Mouse (Mus musculus): ENCODE measurements around the gene Pth2r.

Pth2r gene

GRCm38 (mm10) chr1:65281756-65282155 is at the start of gene Pth2r:
Pth2r (plus strand) TSS chr1:65282056.
- DNase-seq (ENCODE audit: low spot score) = no peak

GRCm38 (mm10) chr1:65237712-65238111 is 44.1 kb upstream of the Pth2r start:
- DNase-seq (ENCODE audit: low spot score) = no peak

GRCm38 (mm10) chr1:65245637-65246036 is 36.2 kb upstream of the Pth2r start:
- no peak for DNase-seq (ENCODE audit: low spot score)

GRCm38 (mm10) chr1:65280461-65280860 is 1.4 kb upstream of the Pth2r start:
- DNase-seq (ENCODE audit: low spot score) = no peak

- DNase-seq (ENCODE audit: low spot score) = no peak
These were observed 910 bp downstream of the Pth2r start for GRCm38 (mm10) chr1:65282766-65283165.

- DNase-seq (ENCODE audit: low spot score) = no peak
These were observed 26.6 kb downstream of the Pth2r start for GRCm38 (mm10) chr1:65308476-65308875.

GRCm38 (mm10) chr1:65311214-65311933 is 29.5 kb downstream of the Pth2r start:
- no peak for DNase-seq (ENCODE audit: low spot score)

- DNase-seq (ENCODE audit: low spot score) = no peak
These were observed 30.3 kb downstream of the Pth2r start for GRCm38 (mm10) chr1:65312118-65312517.

GRCm38 (mm10) chr1:65312896-65313295 is 31.0 kb downstream of the Pth2r start:
- no peak for DNase-seq (ENCODE audit: low spot score)

GRCm38 (mm10) chr1:65314054-65315021 is 32.5 kb downstream of the Pth2r start:
- DNase-seq (ENCODE audit: low spot score) = no peak

- no peak for DNase-seq (ENCODE audit: low spot score)
These were observed 33.2 kb downstream of the Pth2r start for GRCm38 (mm10) chr1:65315022-65315407.

GRCm38 (mm10) chr1:65334026-65334425 is 52.2 kb downstream of the Pth2r start:
- DNase-seq (ENCODE audit: low spot score) = no peak

- DNase-seq (ENCODE audit: low spot score) = no peak
These were observed 55.9 kb downstream of the Pth2r start for GRCm38 (mm10) chr1:65337768-65338167.

- no peak for DNase-seq (ENCODE audit: low spot score)
These were observed 58.4 kb downstream of the Pth2r start for GRCm38 (mm10) chr1:65340240-65340639.

- no peak for DNase-seq (ENCODE audit: low spot score)
These were observed 71.1 kb downstream of the Pth2r start for GRCm38 (mm10) chr1:65352979-65353378.

- DNase-seq (ENCODE audit: low spot score) = no peak
These were observed 72.3 kb downstream of the Pth2r start for GRCm38 (mm10) chr1:65354153-65354552.

- peak; percentile 43 for DNase-seq (ENCODE audit: low spot score)
These were observed 106.5 kb downstream of the Pth2r start for GRCm38 (mm10) chr1:65388328-65388727.

GRCm38 (mm10) chr1:65389621-65390020 is 107.8 kb downstream of the Pth2r start:
- DNase-seq (ENCODE audit: low spot score) = no peak

GRCm38 (mm10) chr1:65407441-65407840 is 125.6 kb downstream of the Pth2r start:
- peak; percentile 5 for DNase-seq (ENCODE audit: low spot score)

- DNase-seq (ENCODE audit: low spot score) = no peak
These were observed 139.1 kb downstream of the Pth2r start for GRCm38 (mm10) chr1:65420909-65421308.

- no peak for DNase-seq (ENCODE audit: low spot score)
These were observed 140.7 kb downstream of the Pth2r start for GRCm38 (mm10) chr1:65422501-65423010.

All from testis, postnatal 14 days (tissue).